Comparison of ENCODE assay signal across 32 mouse cellular contexts in the genomic region with DNA sequence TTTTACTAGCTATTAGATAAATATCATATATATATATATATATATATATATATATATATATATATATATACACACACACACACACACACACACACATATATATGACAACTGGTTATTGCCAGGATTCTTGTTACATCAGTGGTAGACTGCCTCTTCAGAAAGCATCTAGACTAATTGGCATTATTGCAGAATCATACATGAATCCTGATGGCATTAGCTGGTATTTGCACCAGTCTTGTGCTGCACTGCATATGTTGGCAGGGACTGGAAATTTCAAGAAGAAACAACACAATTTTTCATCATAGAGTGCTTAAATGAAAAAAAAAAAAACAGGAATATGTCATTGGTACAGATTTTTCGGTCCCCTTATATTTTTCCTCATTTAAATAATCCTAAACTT.
"Had no signal": no experiment of that assay in that cellular context is flagged by ENCODE, and none has a peak within 500 bp of the region (broad histone marks: within the 10 kb centered on the region; RNA-seq: fewer than 3 reads in every experiment).

No protein-coding gene starts in this region.

- H3K9ac ChIP-seq: limb, embryonic 12.5 days; limb, embryonic 13.5 days; limb, embryonic 15.5 days; liver, embryonic 12.5 days; liver, embryonic 13.5 days; liver, embryonic 14.5 days; liver, embryonic 15.5 days; liver, postnatal 0 days; lung, embryonic 14.5 days; lung, embryonic 15.5 days; midbrain, embryonic 12.5 days; midbrain, embryonic 13.5 days; midbrain, embryonic 15.5 days; neural tube, embryonic 12.5 days had no signal

- H3K4me1 ChIP-seq: limb, embryonic 10.5 days; limb, embryonic 12.5 days; limb, embryonic 13.5 days; limb, embryonic 15.5 days; liver, embryonic 12.5 days; liver, embryonic 13.5 days; liver, embryonic 15.5 days; lung, embryonic 15.5 days; megakaryocyte, embryonic 14.5 days; midbrain, embryonic 10.5 days; midbrain, embryonic 12.5 days; midbrain, embryonic 13.5 days; midbrain, embryonic 15.5 days; neural tube, embryonic 12.5 days had no signal

- H3K27ac ChIP-seq: limb, embryonic 10.5 days; limb, embryonic 12.5 days; limb, embryonic 13.5 days; limb, embryonic 15.5 days; liver, embryonic 12.5 days; liver, embryonic 13.5 days; liver, embryonic 14.5 days; liver, embryonic 15.5 days; lung, embryonic 15.5 days; macrophage; midbrain, embryonic 10.5 days; midbrain, embryonic 12.5 days; midbrain, embryonic 13.5 days; midbrain, embryonic 15.5 days; neural tube, embryonic 12.5 days had no signal

- DNase-seq: left cerebral cortex, postnatal 4 days; liver; liver, embryonic 13.5 days; liver, postnatal 0 days; lung, adult 18-20 months; lung, adult 2 months; lung, embryonic 14.5 days; lung, postnatal 10 days; lung, postnatal 14 days; lung, postnatal 36 days; lung, postnatal 4 days; midbrain, embryonic 14.5 days had no signal

- H3K9me3 ChIP-seq: limb, embryonic 10.5 days; limb, embryonic 12.5 days; limb, embryonic 13.5 days; limb, embryonic 15.5 days; liver, embryonic 12.5 days; liver, embryonic 13.5 days; liver, embryonic 15.5 days; lung, embryonic 15.5 days; midbrain, embryonic 10.5 days; midbrain, embryonic 12.5 days; midbrain, embryonic 13.5 days; midbrain, embryonic 15.5 days; neural tube, embryonic 12.5 days had no signal

- H3K36me3 ChIP-seq: limb, embryonic 10.5 days; limb, embryonic 12.5 days; limb, embryonic 13.5 days; limb, embryonic 15.5 days; liver, embryonic 12.5 days; liver, embryonic 13.5 days; liver, embryonic 15.5 days; lung, embryonic 15.5 days; midbrain, embryonic 10.5 days; midbrain, embryonic 12.5 days; midbrain, embryonic 13.5 days; midbrain, embryonic 15.5 days; neural tube, embryonic 12.5 days had no signal

- H3K27me3 ChIP-seq: limb, embryonic 12.5 days; limb, embryonic 13.5 days; limb, embryonic 15.5 days; liver, embryonic 12.5 days; liver, embryonic 13.5 days; liver, embryonic 15.5 days; lung, embryonic 15.5 days; megakaryocyte, embryonic 14.5 days; midbrain, embryonic 12.5 days; midbrain, embryonic 13.5 days; midbrain, embryonic 15.5 days; neural tube, embryonic 12.5 days had no signal

- ATAC-seq: liver, embryonic 12.5 days; liver, postnatal 0 days; lung, postnatal 0 days; midbrain, embryonic 13.5 days; midbrain, embryonic 15.5 days; midbrain, embryonic 16.5 days had no signal

- H3K4me3 ChIP-seq: limb, embryonic 10.5 days; limb, embryonic 12.5 days; limb, embryonic 13.5 days; limb, embryonic 15.5 days; liver, embryonic 12.5 days; liver, embryonic 13.5 days; liver, embryonic 15.5 days; lung, embryonic 15.5 days; megakaryocyte, embryonic 14.5 days; midbrain, embryonic 10.5 days; midbrain, embryonic 12.5 days; midbrain, embryonic 13.5 days; midbrain, embryonic 15.5 days; myocyte; neural tube, embryonic 12.5 days had no signal

- H3K4me2 ChIP-seq: limb, embryonic 12.5 days; limb, embryonic 13.5 days; limb, embryonic 15.5 days; liver, embryonic 11.5 days; liver, embryonic 12.5 days; liver, embryonic 13.5 days; liver, embryonic 15.5 days; lung, embryonic 14.5 days; lung, embryonic 15.5 days; midbrain, embryonic 11.5 days; midbrain, embryonic 12.5 days; midbrain, embryonic 13.5 days; midbrain, embryonic 15.5 days; neural tube, embryonic 12.5 days had no signal
